Mouse (Mus musculus) myocyte (in vitro differentiated cells): ENCODE data around the gene Ttpal. TPM values are rescaled to one million over a fixed set of nuclear protein-coding genes. Genes with fewer than 3 reads are reported as not detected.

Source experiments
- H3K27me3 ChIP-seq: one replicate; pipeline ENCODE4 v1.6.1; 2011; ENCODE audit not compliant: control insufficient read depth, insufficient read depth, insufficient read length
- H3K36me3 ChIP-seq: one replicate; pipeline ENCODE4 v1.6.1; 2011; ENCODE audit not compliant: control insufficient read depth, insufficient read depth
- H3K4me2 ChIP-seq: one replicate; pipeline ENCODE4 v1.6.1; 2011; ENCODE audit warnings: low read depth, control low read depth
- H3K4me3 ChIP-seq: one replicate; pipeline ENCODE4 v1.5.1; 2011; ENCODE audit warnings: mild to moderate bottlenecking, control low read depth, moderate library complexity
- H3K79me2 ChIP-seq: one replicate; pipeline ENCODE4 v1.6.1; 2011; ENCODE audit not compliant: control insufficient read depth, insufficient read depth
- H3ac ChIP-seq: one replicate; pipeline ENCODE4 v1.6.1; 2011; ENCODE audit not compliant: control insufficient read depth, insufficient read length
- CEBPB ChIP-seq: IDR thresholded peaks from 2 replicates; pipeline ENCODE4 v1.6.1; 2011; ENCODE audit warnings: mild to moderate bottlenecking, moderate library complexity; ENCODE audit not compliant: poor library complexity, insufficient read depth, severe bottlenecking
- E2F4 ChIP-seq: IDR thresholded peaks from one replicate; pipeline ENCODE4 v1.6.1; 2011; ENCODE audit warnings: mild to moderate bottlenecking, control low read depth, moderate library complexity; ENCODE audit not compliant: insufficient read depth
- MAX ChIP-seq: IDR thresholded peaks from one replicate; pipeline ENCODE4 v1.6.1; 2011; ENCODE audit warnings: low read depth, mild to moderate bottlenecking, control low read depth
- MYOD1 ChIP-seq, 3 experiments: IDR thresholded peaks; one replicate each; pipeline ENCODE4 v1.6.1; 2011; ENCODE audit warnings: control low read depth in 2 of 3, low read depth in 2 of 3, mild to moderate bottlenecking in 2 of 3, moderate library complexity in 1 of 3; ENCODE audit not compliant: insufficient read length in 2 of 3, control insufficient read depth in 1 of 3
- MYOG ChIP-seq, 3 experiments: IDR thresholded peaks; one replicate each; pipeline ENCODE4 v1.6.1; 2011; ENCODE audit warnings: control low read depth in 2 of 3, low read depth in 2 of 3, mild to moderate bottlenecking in 2 of 3; ENCODE audit not compliant: insufficient read length in 2 of 3, control insufficient read depth in 1 of 3, insufficient read depth in 1 of 3
- POLR2A ChIP-seq: IDR thresholded peaks from one replicate; pipeline ENCODE4 v1.6.1; 2011; ENCODE audit warnings: low read depth, mild to moderate bottlenecking, control low read depth, moderate library complexity; ENCODE audit not compliant: insufficient read length
- POLR2AphosphoS2 ChIP-seq: IDR thresholded peaks from one replicate; pipeline ENCODE4 v1.6.1; 2011; ENCODE audit warnings: low read depth, control low read depth; ENCODE audit not compliant: insufficient read length
- REST ChIP-seq: IDR thresholded peaks from one replicate; pipeline ENCODE4 v1.6.1; 2011; ENCODE audit warnings: mild to moderate bottlenecking, control low read depth, moderate library complexity; ENCODE audit not compliant: insufficient read depth, insufficient read length
- SRF ChIP-seq: IDR thresholded peaks from one replicate; pipeline ENCODE4 v1.6.1; 2011; ENCODE audit warnings: low read depth; ENCODE audit not compliant: control insufficient read depth, insufficient read length
- TCF12 ChIP-seq: IDR thresholded peaks from one replicate; pipeline ENCODE4 v1.6.1; 2011; ENCODE audit warnings: mild to moderate bottlenecking, control low read depth; ENCODE audit not compliant: poor library complexity, insufficient read depth, severe bottlenecking
- TCF3 ChIP-seq: IDR thresholded peaks from one replicate; pipeline ENCODE4 v1.6.1; 2011; ENCODE audit warnings: low read depth, control low read depth; ENCODE audit not compliant: insufficient read length
- USF1 ChIP-seq: IDR thresholded peaks from one replicate; pipeline ENCODE4 v1.6.1; 2011; ENCODE audit warnings: low read depth, mild to moderate bottlenecking, control low read depth, moderate library complexity
- polyA plus RNA-seq: library from polyadenylated mRNA; unstranded; fragments of >200 nt; fragmentation: generic; extraction: Trizol; gene quantifications from one replicate; pipeline ENCODE4 v1.2.1, GENCODE M21; 2012; ENCODE audit warnings: missing spikeins

The Ttpal gene
- polyA plus RNA-seq, 1 experiment: 20.2 TPM

DNA sequence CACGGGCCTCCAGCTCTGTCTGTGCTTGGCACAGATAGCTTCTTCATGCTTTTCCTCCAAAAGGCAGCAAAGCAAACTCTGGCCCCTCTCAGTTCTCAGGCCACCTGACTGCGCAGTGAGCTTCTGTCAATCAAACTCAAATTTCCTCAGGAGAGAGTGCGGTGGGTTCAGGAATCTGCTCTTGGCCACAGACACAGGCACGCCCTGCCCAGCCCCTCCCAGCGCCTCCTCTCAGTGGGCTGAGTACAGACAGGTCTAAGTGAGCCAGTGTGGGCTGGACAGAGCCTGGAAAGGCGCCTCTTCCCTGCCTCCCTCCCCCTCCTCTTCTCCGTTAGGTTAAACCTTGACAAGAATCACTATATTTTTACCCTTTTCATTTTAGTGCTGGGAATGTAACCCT, 5.9 kb downstream of the Ttpal start:
- H3K36me3 ChIP-seq: peaks cover 7% of the 10 kb centered on the region
- H3K4me3 ChIP-seq: no peak overlapping the region
- H3K4me2 ChIP-seq: no peak overlapping the region
- H3K27me3 ChIP-seq: no peaks in the 10 kb centered on the region
- TF ChIP-seq MAX (no peak), MYOD1 (IDR thresholded peaks at IDR 0.05; ENCODE audit: control insufficient read depth in 1 of 3, insufficient read length in 2 of 3, low read depth in 2 of 3) (peak in 1 of 3 experiments; percentile 31)
- peaks cover 17% of the 10 kb centered on the region for H3K79me2 ChIP-seq
- H3ac ChIP-seq: no peak overlapping the region

GRCm38 (mm10) chr2:163609281-163609975, 7.3 kb downstream of the Ttpal start:
- no peaks in the 10 kb centered on the region for H3K27me3 ChIP-seq
- peaks cover 7% of the 10 kb centered on the region for H3K79me2 ChIP-seq
- TF ChIP-seq POLR2AphosphoS2 (no peak), MAX (no peak), CEBPB (no peak), TCF3 (no peak), USF1 (no peak), TCF12 (no peak), POLR2A (no peak), SRF (no peak), MYOG (IDR thresholded peaks at IDR 0.05; ENCODE audit: control insufficient read depth in 1 of 3, insufficient read depth in 1 of 3, insufficient read length in 2 of 3, low read depth in 2 of 3) (no peak), REST (no peak), MYOD1 (IDR thresholded peaks at IDR 0.05; ENCODE audit: control insufficient read depth in 1 of 3, insufficient read length in 2 of 3, low read depth in 2 of 3) (no peak), E2F4 (no peak)
- peaks cover 17% of the 10 kb centered on the region for H3K36me3 ChIP-seq
- H3K4me3 ChIP-seq: no peak overlapping the region
- no peak overlapping the region for H3ac ChIP-seq
- H3K4me2 ChIP-seq: no peak overlapping the region

DNA sequence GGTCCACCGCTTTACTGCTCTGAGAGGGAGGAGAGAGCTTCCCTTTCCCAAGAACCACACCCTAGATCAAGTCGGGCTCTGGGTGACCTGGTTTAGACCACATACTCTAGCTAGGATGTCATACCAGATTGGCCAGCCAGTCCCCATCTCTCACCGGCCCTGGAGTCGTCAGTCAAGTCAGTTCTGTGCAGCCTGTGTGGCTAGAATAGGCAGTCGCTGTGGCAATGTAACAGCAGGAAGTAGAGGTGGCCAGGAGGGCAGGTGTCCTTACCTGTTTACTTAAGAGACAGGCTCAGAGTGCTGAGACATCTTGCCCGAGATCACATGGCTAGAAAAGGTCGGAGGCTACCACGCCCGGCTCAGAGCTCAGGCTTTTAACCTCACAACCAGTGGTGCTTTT, 9.1 kb downstream of the Ttpal start:
- H3K27me3 ChIP-seq: no peaks in the 10 kb centered on the region
- peaks cover 24% of the 10 kb centered on the region for H3K36me3 ChIP-seq
- H3ac ChIP-seq: no peak overlapping the region
- H3K4me3 ChIP-seq: no peak overlapping the region
- no peak overlapping the region for H3K4me2 ChIP-seq
- no peaks in the 10 kb centered on the region for H3K79me2 ChIP-seq
- TF ChIP-seq TCF12 (no peak), MYOD1 (IDR thresholded peaks at IDR 0.05; ENCODE audit: control insufficient read depth in 1 of 3, insufficient read length in 2 of 3, low read depth in 2 of 3) (no peak), REST (no peak), MAX (no peak), E2F4 (no peak), USF1 (no peak), POLR2AphosphoS2 (no peak), POLR2A (no peak), CEBPB (no peak), SRF (no peak), TCF3 (no peak), MYOG (IDR thresholded peaks at IDR 0.05; ENCODE audit: control insufficient read depth in 1 of 3, insufficient read depth in 1 of 3, insufficient read length in 2 of 3, low read depth in 2 of 3) (no peak)

DNA sequence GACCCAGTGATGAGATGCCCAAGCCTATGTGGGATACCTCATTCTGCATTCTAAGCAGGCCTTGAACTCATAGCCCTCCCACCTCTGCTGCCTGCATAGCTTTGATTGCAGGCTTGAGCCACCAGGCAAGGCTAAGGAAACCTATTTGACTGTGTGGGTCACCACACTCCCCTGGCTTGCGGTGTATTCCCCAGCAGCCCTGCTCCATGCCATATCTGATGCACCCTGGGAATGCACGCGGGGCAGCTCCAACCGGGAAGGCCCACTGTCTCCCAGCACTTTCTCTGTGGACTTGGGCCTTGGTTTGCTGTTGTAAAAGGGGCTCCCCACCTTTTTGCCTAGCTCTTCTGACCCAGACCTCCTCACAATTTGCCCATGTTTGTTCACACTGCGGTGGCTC, 11.1 kb downstream of the Ttpal start:
- no peak overlapping the region for H3ac ChIP-seq
- H3K36me3 ChIP-seq: peaks cover 29% of the 10 kb centered on the region
- H3K27me3 ChIP-seq: no peaks in the 10 kb centered on the region
- TF ChIP-seq POLR2AphosphoS2 (peak; percentile 11), TCF12 (no peak), SRF (no peak)
- H3K4me2 ChIP-seq: no peak overlapping the region
- H3K79me2 ChIP-seq: no peaks in the 10 kb centered on the region
- H3K4me3 ChIP-seq: no peak overlapping the region

DNA sequence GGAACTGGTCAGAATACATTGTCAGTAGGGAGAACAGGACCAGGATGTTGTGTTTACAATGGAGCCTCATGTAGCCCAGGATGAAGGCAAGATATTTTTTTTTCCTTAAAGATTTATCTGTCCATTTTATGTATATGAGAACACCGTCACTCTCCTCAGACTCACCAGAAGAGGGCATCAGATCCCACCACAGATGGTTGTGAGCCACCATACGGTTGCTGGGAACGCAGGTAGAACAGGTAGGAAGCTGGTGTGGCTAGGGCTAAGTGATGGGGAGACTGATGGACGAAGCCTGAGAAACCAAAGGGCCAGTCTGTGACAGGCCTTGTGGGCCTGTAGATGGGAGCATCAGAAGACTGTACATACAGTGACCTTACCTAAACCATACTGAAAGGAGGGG, 11.9 kb downstream of the Ttpal start:
- no peak overlapping the region for H3K4me3 ChIP-seq

More for the DNA sequence above, 11.9 kb downstream of the Ttpal start:
- Histone ChIP-seq H3K4me2 (no peak overlapping the region), H3K36me3 (peaks cover 36% of the 10 kb centered on the region), H3K27me3 (no peaks in the 10 kb centered on the region), H3ac (no peak overlapping the region), H3K79me2 (no peaks in the 10 kb centered on the region)
- TF ChIP-seq CEBPB: no peak
- no peak for TF ChIP-seq POLR2A
- no peak for TF ChIP-seq POLR2AphosphoS2
- no peak for TF ChIP-seq SRF
- TF ChIP-seq MYOD1 (IDR thresholded peaks at IDR 0.05; ENCODE audit: control insufficient read depth in 1 of 3, insufficient read length in 2 of 3, low read depth in 2 of 3): no peak
- TF ChIP-seq USF1: no peak
- no peak for TF ChIP-seq TCF3
- no peak for TF ChIP-seq MAX
- TF ChIP-seq E2F4: no peak
- no peak for TF ChIP-seq MYOG (IDR thresholded peaks at IDR 0.05; ENCODE audit: control insufficient read depth in 1 of 3, insufficient read depth in 1 of 3, insufficient read length in 2 of 3, low read depth in 2 of 3)
- TF ChIP-seq TCF12: no peak
- no peak for TF ChIP-seq REST
